Mouse (Mus musculus) heart, embryonic 11.5 days (tissue): Measurements from ENCODE around the gene Cdk14. TPM values are rescaled to one million over a fixed set of nuclear protein-coding genes. Genes with fewer than 3 reads are reported as not detected.
"Not testable (repeated sequence)": the region's sequence is repeated elsewhere in the genome, so short reads cannot be mapped to it uniquely, and the experiment has no call there.

ENCODE experiments used
- ATAC-seq: fragments of 200-750 bp; cut with Nextera tagmentation; replicated peaks from 2 replicates; pipeline ENCODE4 v1.8.0; 2017; ENCODE audit warnings: moderate library complexity; ENCODE audit not compliant: insufficient number of reproducible peaks, low FRiP score, low TSS enrichment
- H3K27ac ChIP-seq: fragments of 300-500 bp; sonication (generic); 2 replicates; pipeline ENCODE4 v1.5.1; 2014; ENCODE audit warnings: mild to moderate bottlenecking, low read depth, low read length
- H3K27me3 ChIP-seq: fragments of 300-500 bp; sonication (generic); 2 replicates; pipeline ENCODE4 v1.6.1; 2014; ENCODE audit warnings: mild to moderate bottlenecking, low read length, mixed read lengths; ENCODE audit not compliant: control insufficient read depth, insufficient read depth
- H3K36me3 ChIP-seq: fragments of 300-500 bp; sonication (generic); 2 replicates; pipeline ENCODE4 v1.6.1; 2014; ENCODE audit warnings: mild to moderate bottlenecking, low read length, moderate library complexity, mixed read lengths; ENCODE audit not compliant: control insufficient read depth, insufficient read depth
- H3K4me1 ChIP-seq: fragments of 300-500 bp; sonication (generic); 2 replicates; pipeline ENCODE4 v1.6.1; 2014; ENCODE audit warnings: low read length; ENCODE audit not compliant: control insufficient read depth, insufficient read depth
- H3K4me2 ChIP-seq: fragments of 300-500 bp; sonication (generic); 2 replicates; pipeline ENCODE4 v1.6.1; 2014; ENCODE audit warnings: mild to moderate bottlenecking, moderate library complexity
- H3K4me3 ChIP-seq: fragments of 300-500 bp; sonication (generic); 2 replicates; pipeline ENCODE4 v1.5.1; 2014; ENCODE audit warnings: low read depth, low read length
- H3K9ac ChIP-seq: fragments of 300-500 bp; sonication (generic); 2 replicates; pipeline ENCODE4 v1.6.1; 2014; ENCODE audit warnings: mild to moderate bottlenecking, low read depth, low read length, moderate library complexity
- H3K9me3 ChIP-seq: fragments of 300-500 bp; sonication (generic); replicated peaks from 2 replicates; pipeline ENCODE4 v1.6.1; 2016; ENCODE audit warnings: low read length; ENCODE audit not compliant: control insufficient read depth
- WGBS: fragments of 180-500 bp; shearing (Covaris S2); extraction: QIAGEN DNeasy Blood & Tissue Kit; methylation state at CpG from one replicate; pipeline ENCODE4 v1.1.7; 2014; ENCODE audit not compliant: insufficient replicate concordance; 5-methylcytosine and 5-hydroxymethylcytosine counted together
- polyA plus RNA-seq: library from polyadenylated mRNA; unstranded; fragments of >200 nt; fragmentation: Nextera tagmentation; extraction: Ambion mirVana; gene quantifications from 2 replicates; pipeline ENCODE4 v1.2.1, GENCODE M21; 2014

Cdk14 gene
- polyA plus RNA-seq, 1 experiment from 2014 or later = 20.1 TPM

DNA sequence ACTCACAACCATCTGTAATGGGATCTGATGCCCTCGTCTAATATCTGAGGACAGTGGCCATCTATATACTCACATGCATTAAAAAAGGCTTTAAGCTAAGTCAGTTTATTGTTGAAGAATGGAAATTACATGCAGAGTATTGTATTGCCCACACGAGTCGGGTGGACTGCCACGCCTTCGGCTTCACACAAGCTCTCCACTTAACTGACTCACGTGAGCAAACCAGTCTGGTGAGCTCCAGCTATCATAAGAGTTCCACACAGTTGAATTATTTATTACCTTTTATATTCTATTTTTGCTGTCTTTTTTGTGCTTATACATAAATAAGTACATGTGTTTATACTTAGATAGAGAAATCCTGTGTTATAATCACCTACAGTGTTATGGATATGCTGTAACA, 495.2 kb downstream of the Cdk14 start:
- 86% methylated on average over 6 of the region's 6 CpGs for WGBS
- Histone ChIP-seq H3K9ac (no peak overlapping the region), H3K36me3 (no peaks in the 10 kb centered on the region), H3K4me3 (no peak overlapping the region), H3K4me2 (no peak overlapping the region), H3K27me3 (no peaks in the 10 kb centered on the region), H3K4me1 (no peaks in the 10 kb centered on the region), H3K27ac (no peak overlapping the region), H3K9me3 (no peaks in the 10 kb centered on the region)
- ATAC-seq = no peak

DNA sequence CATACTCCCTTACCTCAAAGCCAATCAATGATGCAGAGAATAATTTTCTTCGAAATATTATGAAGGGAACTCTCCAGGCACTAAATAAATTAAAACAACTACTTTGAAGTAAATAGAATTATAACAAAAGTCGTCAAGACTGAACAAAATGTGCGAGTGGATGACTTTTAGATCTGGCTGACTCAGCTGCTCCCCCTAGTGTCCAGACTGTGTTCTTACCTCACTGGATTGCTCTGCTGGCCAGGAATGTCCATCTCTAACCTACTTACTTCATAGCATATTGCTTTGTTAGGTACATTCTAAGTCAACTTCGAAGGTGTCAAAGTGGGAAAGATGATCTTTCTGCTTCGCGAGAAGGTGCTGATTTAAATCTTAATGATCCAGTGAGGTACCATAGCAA, 501.7 kb downstream of the Cdk14 start:
- H3K27ac ChIP-seq = no peak overlapping the region
- no peak overlapping the region for H3K9ac ChIP-seq
- H3K4me1 ChIP-seq = no peaks in the 10 kb centered on the region
- no peak overlapping the region for H3K4me3 ChIP-seq
- no peak overlapping the region for H3K4me2 ChIP-seq
- ATAC-seq = no peak
- 12% methylated on average over 6 of the region's 6 CpGs for WGBS
- no peaks in the 10 kb centered on the region for H3K36me3 ChIP-seq
- no peaks in the 10 kb centered on the region for H3K27me3 ChIP-seq
- H3K9me3 ChIP-seq = no peaks in the 10 kb centered on the region

- no peaks in the 10 kb centered on the region for H3K9me3 ChIP-seq
- no peaks in the 10 kb centered on the region for H3K36me3 ChIP-seq
- no peak overlapping the region for H3K4me2 ChIP-seq
- H3K4me1 ChIP-seq = no peaks in the 10 kb centered on the region
- no peak overlapping the region for H3K27ac ChIP-seq
- no peak overlapping the region for H3K4me3 ChIP-seq
- WGBS = 79% methylated on average over 7 of the region's 7 CpGs
- ATAC-seq = no peak
- no peaks in the 10 kb centered on the region for H3K27me3 ChIP-seq
- no peak overlapping the region for H3K9ac ChIP-seq
These were observed 502.4 kb downstream of the Cdk14 start for GRCm38 (mm10) chr5:4917743-4918142.

DNA sequence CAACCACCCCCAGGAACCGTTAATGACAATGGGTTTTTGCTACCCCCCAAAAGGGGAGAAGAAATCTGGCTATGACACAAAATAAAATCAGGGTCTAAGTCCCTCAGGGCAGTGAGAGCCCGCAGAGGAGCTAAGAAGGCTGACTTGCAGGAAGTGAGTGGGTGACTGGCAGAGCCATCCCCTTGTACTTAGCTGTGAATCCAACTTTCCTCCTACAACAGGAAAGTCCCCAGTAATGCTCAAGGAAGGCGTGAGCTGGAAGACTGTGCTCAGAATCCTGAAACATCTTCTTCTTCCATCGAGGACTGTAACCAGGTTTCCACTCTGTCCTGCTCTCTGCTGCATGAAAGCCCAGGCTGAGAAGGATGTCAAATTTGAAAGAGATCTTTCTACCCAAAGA, 502.8 kb downstream of the Cdk14 start:
- Histone ChIP-seq H3K27ac (no peak overlapping the region), H3K27me3 (no peaks in the 10 kb centered on the region), H3K4me2 (no peak overlapping the region), H3K4me1 (no peaks in the 10 kb centered on the region), H3K36me3 (no peaks in the 10 kb centered on the region), H3K9ac (no peak overlapping the region), H3K9me3 (no peaks in the 10 kb centered on the region), H3K4me3 (no peak overlapping the region)
- ATAC-seq = no peak
- WGBS = 83% methylated on average over 4 of the region's 4 CpGs

DNA sequence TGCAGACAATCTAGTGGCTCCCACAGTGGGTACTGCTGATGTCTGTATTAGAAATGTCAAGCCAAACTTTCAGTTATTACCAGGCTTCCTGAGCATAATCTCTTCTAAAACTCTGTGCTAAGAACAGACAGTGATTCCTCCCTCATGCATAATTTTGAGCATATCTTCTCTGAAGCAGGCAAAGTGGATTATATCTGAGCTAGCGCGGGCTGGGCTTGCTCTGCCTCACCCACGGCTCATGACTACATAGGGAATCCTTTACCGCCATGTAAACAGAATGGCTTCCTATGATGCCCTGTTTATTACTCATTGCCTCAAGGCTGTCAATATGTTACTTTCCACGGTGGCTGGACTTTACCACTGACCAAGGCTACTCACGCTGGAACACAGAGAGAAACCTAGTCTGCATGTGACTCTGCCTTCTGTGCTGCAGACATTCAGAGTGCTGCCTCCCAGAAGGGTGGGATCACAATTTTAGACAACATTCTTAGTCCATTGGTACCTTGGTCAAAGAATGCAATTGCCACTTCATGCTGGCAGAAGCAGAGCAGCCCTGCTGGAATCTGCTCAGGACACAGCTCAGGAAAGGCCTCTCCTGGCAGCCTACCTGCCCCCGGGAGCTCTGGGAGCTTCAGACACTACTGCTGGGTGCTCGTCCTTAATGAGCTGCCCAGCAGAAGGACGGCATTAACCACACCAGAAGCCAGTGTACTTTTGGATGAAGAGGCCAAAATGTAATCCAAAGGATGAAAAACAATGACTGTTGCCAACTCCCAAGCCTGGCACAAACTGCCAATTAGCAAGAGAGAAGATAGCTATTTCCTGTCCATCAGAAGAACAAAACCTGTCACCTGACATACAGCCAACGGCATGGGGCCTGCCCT, 503.5 kb downstream of the Cdk14 start:
- Histone ChIP-seq H3K36me3 (no peaks in the 10 kb centered on the region), H3K4me1 (no peaks in the 10 kb centered on the region), H3K9me3 (no peaks in the 10 kb centered on the region), H3K4me2 (no peak overlapping the region), H3K27me3 (no peaks in the 10 kb centered on the region), H3K9ac (no peak overlapping the region), H3K27ac (no peak overlapping the region), H3K4me3 (no peak overlapping the region)
- no peak for ATAC-seq
- WGBS = 87% methylated on average over 10 of the region's 10 CpGs

DNA sequence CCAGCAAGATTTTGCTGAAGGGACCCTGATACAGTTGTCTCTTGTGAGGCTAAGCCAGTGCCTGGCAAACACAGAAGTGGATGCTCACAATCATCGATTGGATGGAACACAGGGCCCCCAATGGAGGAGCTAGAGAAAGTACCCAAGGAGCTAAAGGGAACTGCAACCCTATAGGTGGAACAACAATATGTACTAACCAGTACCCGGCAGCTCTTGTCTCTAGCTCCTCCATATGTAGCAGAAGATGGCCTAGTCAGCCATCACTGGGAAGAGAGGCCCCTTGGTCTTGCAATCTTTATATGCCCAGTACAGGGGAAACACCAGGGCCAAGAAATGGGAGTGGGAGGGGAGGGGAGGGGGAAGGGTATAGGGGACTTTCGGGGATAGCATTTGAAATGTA, 515.2 kb downstream of the Cdk14 start:
- not testable (repeated sequence) for H3K27me3 ChIP-seq, H3K9ac ChIP-seq, H3K27ac ChIP-seq, H3K36me3 ChIP-seq, H3K4me2 ChIP-seq, H3K9me3 ChIP-seq, H3K4me1 ChIP-seq, H3K4me3 ChIP-seq, ATAC-seq
- 85% methylated on average over 3 of the region's 3 CpGs for WGBS

- ATAC-seq = no peak
- 89% methylated on average over 2 of the region's 2 CpGs for WGBS
- Histone ChIP-seq H3K4me2 (no peak overlapping the region), H3K27me3 (no peaks in the 10 kb centered on the region), H3K27ac (no peak overlapping the region), H3K36me3 (no peaks in the 10 kb centered on the region), H3K4me1 (no peaks in the 10 kb centered on the region), H3K9ac (no peak overlapping the region), H3K9me3 (no peaks in the 10 kb centered on the region), H3K4me3 (no peak overlapping the region)
These were observed 521.9 kb downstream of the Cdk14 start for GRCm38 (mm10) chr5:4898241-4898640.

DNA sequence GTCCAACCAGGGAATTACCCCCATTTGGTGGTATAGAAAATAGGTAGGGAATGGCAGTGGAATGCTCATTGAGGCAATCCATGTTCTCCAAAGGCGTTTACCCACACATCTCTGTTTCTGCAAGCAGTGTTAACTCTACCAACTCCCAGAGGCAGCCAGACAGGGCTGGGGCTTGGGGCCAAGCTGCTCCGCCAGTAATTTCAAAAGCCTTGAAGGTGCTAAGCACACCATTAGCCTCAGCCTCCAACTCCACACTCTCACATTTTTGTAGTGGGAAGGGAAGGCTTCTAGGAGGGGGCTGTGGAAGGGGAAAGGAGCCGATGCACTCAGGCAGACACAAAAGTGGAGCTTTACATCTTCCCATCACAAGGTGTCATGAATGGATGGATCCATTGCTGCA, 525.1 kb downstream of the Cdk14 start:
- Histone ChIP-seq H3K4me1 (no peaks in the 10 kb centered on the region), H3K36me3 (no peaks in the 10 kb centered on the region), H3K9ac (no peak overlapping the region), H3K4me2 (no peak overlapping the region), H3K9me3 (no peaks in the 10 kb centered on the region), H3K4me3 (no peak overlapping the region), H3K27me3 (no peaks in the 10 kb centered on the region), H3K27ac (no peak overlapping the region)
- 64% methylated on average over 3 of the region's 3 CpGs for WGBS
- no peak for ATAC-seq

DNA sequence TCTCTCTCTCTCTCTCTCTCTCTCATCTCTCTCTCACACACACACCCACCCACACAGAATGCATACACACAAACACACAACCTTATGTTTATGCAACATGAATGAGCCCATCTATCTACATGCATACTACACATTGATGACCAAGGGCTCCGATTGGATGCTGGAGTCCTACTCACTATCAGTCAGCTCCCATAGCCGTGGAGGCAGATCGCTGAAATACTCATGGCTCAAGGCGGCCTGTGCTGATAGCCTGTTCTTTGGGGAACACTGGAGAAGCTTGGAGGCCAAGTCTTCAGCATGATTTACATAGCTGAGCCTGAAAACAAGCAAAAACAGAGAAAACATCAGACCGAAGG, 526.3 kb downstream of the Cdk14 start:
- Histone ChIP-seq H3K27me3 (no peaks in the 10 kb centered on the region), H3K4me3 (no peak overlapping the region), H3K4me1 (no peaks in the 10 kb centered on the region), H3K27ac (no peak overlapping the region), H3K36me3 (no peaks in the 10 kb centered on the region), H3K9ac (no peak overlapping the region), H3K4me2 (no peak overlapping the region), H3K9me3 (no peaks in the 10 kb centered on the region)
- WGBS = 76% methylated on average over 5 of the region's 5 CpGs
- ATAC-seq = no peak
